Mouse (Mus musculus) heart, embryonic 16.5 days (tissue): Measurements from ENCODE around the gene Nfatc4. TPM values are rescaled to one million over a fixed set of nuclear protein-coding genes. Genes with fewer than 3 reads are reported as not detected.
A peak's percentile ranks its signal among the peaks of the same experiment; 100 is the strongest.

ENCODE experiments used
- ATAC-seq: fragments of 200-750 bp; cut with Nextera tagmentation; replicated peaks from 2 replicates; pipeline ENCODE4 v1.8.0; 2017; ENCODE audit warnings: moderate number of reproducible peaks; ENCODE audit not compliant: insufficient read depth, low FRiP score; ENCODE audit errors: extremely low read depth
- H3K27ac ChIP-seq: fragments of 300-500 bp; sonication (generic); 2 replicates; pipeline ENCODE4 v1.5.1; 2014; ENCODE audit warnings: mild to moderate bottlenecking, low read length, control low read depth, moderate library complexity
- H3K27me3 ChIP-seq: fragments of 300-500 bp; sonication (generic); 2 replicates; pipeline ENCODE4 v1.6.1; 2014; ENCODE audit warnings: low read length, mixed read lengths; ENCODE audit not compliant: control insufficient read depth, insufficient read depth
- H3K36me3 ChIP-seq: fragments of 300-500 bp; sonication (generic); 2 replicates; pipeline ENCODE4 v1.6.1; 2014; ENCODE audit not compliant: control insufficient read depth, insufficient read depth
- H3K4me1 ChIP-seq: fragments of 300-500 bp; sonication (generic); 2 replicates; pipeline ENCODE4 v1.6.1; 2014; ENCODE audit warnings: low read length, mixed read lengths; ENCODE audit not compliant: control insufficient read depth, insufficient read depth
- H3K4me2 ChIP-seq: fragments of 300-500 bp; sonication (generic); 2 replicates; pipeline ENCODE4 v1.6.1; 2014; ENCODE audit warnings: low read depth, mild to moderate bottlenecking, control low read depth, low read length
- H3K4me3 ChIP-seq: fragments of 300-500 bp; sonication (generic); 2 replicates; pipeline ENCODE4 v1.5.1; 2014; ENCODE audit warnings: mild to moderate bottlenecking, control low read depth, low read length
- H3K9ac ChIP-seq: fragments of 300-500 bp; sonication (generic); 2 replicates; pipeline ENCODE4 v1.6.1; 2014; ENCODE audit warnings: low read length, control low read depth
- H3K9me3 ChIP-seq: fragments of 300-500 bp; sonication (generic); replicated peaks from 2 replicates; pipeline ENCODE4 v1.6.1; 2016; ENCODE audit warnings: low read length; ENCODE audit not compliant: control insufficient read depth
- WGBS: fragments of 180-500 bp; shearing (Covaris S2); extraction: QIAGEN DNeasy Blood & Tissue Kit; methylation state at CpG from one replicate; pipeline ENCODE4 v1.1.7; 2014; 5-methylcytosine and 5-hydroxymethylcytosine counted together
- polyA plus RNA-seq: library from polyadenylated mRNA; unstranded; fragments of >200 nt; fragmentation: Nextera tagmentation; extraction: Ambion mirVana; gene quantifications from 2 replicates; pipeline ENCODE4 v1.2.1, GENCODE M21; 2015

Gene Nfatc4
- polyA plus RNA-seq, 1 experiment from 2014 or later = 9.7 TPM

GRCm38 (mm10) chr14:55840853-55841366 is 18.0 kb downstream of the Nfatc4 start:
- H3K27ac ChIP-seq = no peak overlapping the region
- H3K27me3 ChIP-seq = no peaks in the 10 kb centered on the region
- no peak for ATAC-seq
- H3K4me2 ChIP-seq = no peak overlapping the region
- H3K4me3 ChIP-seq = no peak overlapping the region
- no peaks in the 10 kb centered on the region for H3K4me1 ChIP-seq
- H3K9me3 ChIP-seq = no peaks in the 10 kb centered on the region
- no peaks in the 10 kb centered on the region for H3K36me3 ChIP-seq
- WGBS = 67% methylated on average over 4 of the region's 4 CpGs
- H3K9ac ChIP-seq = no peak overlapping the region

- 70% methylated on average over 4 of the region's 4 CpGs for WGBS
- Histone ChIP-seq H3K4me2 (no peak overlapping the region), H3K36me3 (no peaks in the 10 kb centered on the region), H3K4me1 (no peaks in the 10 kb centered on the region), H3K27me3 (no peaks in the 10 kb centered on the region), H3K9me3 (no peaks in the 10 kb centered on the region), H3K4me3 (no peak overlapping the region), H3K27ac (no peak overlapping the region), H3K9ac (no peak overlapping the region)
- no peak for ATAC-seq
Measured at GRCm38 (mm10) chr14:55842794-55843193, 19.9 kb downstream of the Nfatc4 start.

GRCm38 (mm10) chr14:55845506-55846294 is 22.8 kb downstream of the Nfatc4 start:
- 65% methylated on average over 9 of the region's 9 CpGs for WGBS
- Histone ChIP-seq H3K4me3 (no peak overlapping the region), H3K27me3 (no peaks in the 10 kb centered on the region), H3K4me2 (no peak overlapping the region), H3K27ac (no peak overlapping the region), H3K36me3 (no peaks in the 10 kb centered on the region), H3K9ac (no peak overlapping the region), H3K4me1 (no peaks in the 10 kb centered on the region), H3K9me3 (no peaks in the 10 kb centered on the region)
- 0 out of 2 replicates have a peak, but pooled peaks have one; percentile 14 for ATAC-seq

- H3K27me3 ChIP-seq = no peaks in the 10 kb centered on the region
- no peak overlapping the region for H3K4me3 ChIP-seq
- H3K9ac ChIP-seq = no peak overlapping the region
- ATAC-seq = no peak
- H3K4me2 ChIP-seq = no peak overlapping the region
- H3K4me1 ChIP-seq = peaks cover 19% of the 10 kb centered on the region
- H3K9me3 ChIP-seq = no peaks in the 10 kb centered on the region
- no peaks in the 10 kb centered on the region for H3K36me3 ChIP-seq
- no peak overlapping the region for H3K27ac ChIP-seq
- 55% methylated on average over 6 of the region's 6 CpGs for WGBS
Measured at GRCm38 (mm10) chr14:55850885-55851284, 27.9 kb downstream of the Nfatc4 start.

- WGBS = 9% methylated on average over 11 of the region's 11 CpGs
- ATAC-seq = peak; percentile 37
- Histone ChIP-seq H3K36me3 (no peaks in the 10 kb centered on the region), H3K4me2 (peak overlapping the region; percentile 69), H3K27ac (peak overlapping the region; percentile 94), H3K9ac (peak overlapping the region; percentile 86), H3K9me3 (no peaks in the 10 kb centered on the region), H3K27me3 (no peaks in the 10 kb centered on the region), H3K4me3 (peak overlapping the region; percentile 72), H3K4me1 (peaks cover 36% of the 10 kb centered on the region)
Measured at GRCm38 (mm10) chr14:55852646-55853551, 30.0 kb downstream of the Nfatc4 start.

- Histone ChIP-seq H3K4me2 (peak within 1 kb of the TSS; percentile 69), H3K27me3 (no peaks in the 10 kb centered on the region), H3K9me3 (no peaks in the 10 kb centered on the region), H3K4me1 (peaks cover 40% of the 10 kb centered on the region), H3K4me3 (peak within 1 kb of the TSS; percentile 72), H3K27ac (peak within 1 kb of the TSS; percentile 94), H3K36me3 (no peaks in the 10 kb centered on the region), H3K9ac (peak within 1 kb of the TSS; percentile 86)
- WGBS = 4% methylated on average over 28 of the region's 33 CpGs
- ATAC-seq = peak; percentile 89
Measured at GRCm38 (mm10) chr14:55853621-55854285, 30.8 kb downstream of the Nfatc4 start, which contains the start of gene Nynrin. Gene Nynrin, plus strand, starts transcription at chr14:55854010.

- peak overlapping the region; percentile 72 for H3K4me3 ChIP-seq
- H3K36me3 ChIP-seq = no peaks in the 10 kb centered on the region
- H3K4me1 ChIP-seq = peaks cover 43% of the 10 kb centered on the region
- peak overlapping the region; percentile 86 for H3K9ac ChIP-seq
- peak overlapping the region; percentile 69 for H3K4me2 ChIP-seq
- under 1% methylated on average over 9 of the region's 9 CpGs for WGBS
- H3K9me3 ChIP-seq = no peaks in the 10 kb centered on the region
- ATAC-seq = peak; percentile 28
- H3K27ac ChIP-seq = peak overlapping the region; percentile 94
- H3K27me3 ChIP-seq = no peaks in the 10 kb centered on the region
Measured at GRCm38 (mm10) chr14:55854406-55855100, 31.6 kb downstream of the Nfatc4 start.

- 8% methylated on average over 4 of the region's 4 CpGs for WGBS
- Histone ChIP-seq H3K9ac (peak overlapping the region; percentile 86), H3K36me3 (no peaks in the 10 kb centered on the region), H3K27ac (peak overlapping the region; percentile 94), H3K9me3 (no peaks in the 10 kb centered on the region), H3K4me1 (peaks cover 44% of the 10 kb centered on the region), H3K4me3 (peak overlapping the region; percentile 72), H3K4me2 (peak overlapping the region; percentile 69), H3K27me3 (no peaks in the 10 kb centered on the region)
- ATAC-seq = peak; percentile 24
Measured at GRCm38 (mm10) chr14:55855101-55855561, 32.2 kb downstream of the Nfatc4 start.
